Mouse (Mus musculus) CH12.LX (cell line): ENCODE results near the gene Gm17949. TPM values are rescaled to one million over a fixed set of nuclear protein-coding genes. Genes with fewer than 3 reads are reported as not detected.

Experiments used
- DNase-seq: peaks from one replicate; pipeline ENCODE4 v3.0.0-alpha.2; 2013; ENCODE audit errors: extremely low read depth
- H3K27ac ChIP-seq: 2 replicates; pipeline ENCODE4 v1.5.1; 2012; ENCODE audit warnings: low read depth, mild to moderate bottlenecking, control low read depth, moderate library complexity; ENCODE audit not compliant: insufficient read depth
- H3K27me3 ChIP-seq: replicated peaks from 2 replicates; pipeline ENCODE3; 2012; ENCODE audit warnings: inconsistent platforms
- H3K36me3 ChIP-seq, 2 experiments: replicated peaks in 1 of 2; 2 replicates each; pipeline versions ENCODE3 to v1.6.1; 2012; ENCODE audit warnings: inconsistent platforms in 1 of 2, low read length in 1 of 2, mild to moderate bottlenecking in 1 of 2, mixed read lengths in 1 of 2, moderate library complexity in 1 of 2; ENCODE audit not compliant: control insufficient read depth in 1 of 2, insufficient read depth in 1 of 2
- H3K4me1 ChIP-seq, 2 experiments: 2 replicates each; pipeline ENCODE4 v1.6.1; 2012; ENCODE audit warnings: inconsistent platforms in 1 of 2, moderate library complexity in 1 of 2; ENCODE audit not compliant: insufficient read depth in 2 of 2, control insufficient read depth in 1 of 2
- H3K4me2 ChIP-seq: 2 replicates; pipeline ENCODE4 v1.6.1; 2012; ENCODE audit warnings: low read depth, mild to moderate bottlenecking, control low read depth; ENCODE audit not compliant: poor library complexity, insufficient read depth, severe bottlenecking
- H3K4me3 ChIP-seq, 3 experiments: fragments of 150-350 bp in 1 of 3; sonication (generic) in 1 of 3; replicated peaks in 1 of 3; 2 replicates each; pipeline versions ENCODE3 to v1.5.1; 2011 to 2012; ENCODE audit warnings: low read depth in 2 of 3, low read length in 2 of 3, mild to moderate bottlenecking in 2 of 3, moderate library complexity in 2 of 3, control low read depth in 1 of 3, improper control_type of control experiment in 1 of 3, inconsistent platforms in 1 of 3, mixed read lengths in 1 of 3; ENCODE audit not compliant: poor library complexity in 1 of 3
- H3K79me2 ChIP-seq: replicated peaks from 2 replicates; pipeline ENCODE4 v1.6.1; 2012; ENCODE audit warnings: mild to moderate bottlenecking, moderate library complexity; ENCODE audit not compliant: control insufficient read depth, poor library complexity, insufficient read depth, severe bottlenecking; ENCODE audit errors: extremely low read depth
- H3K9ac ChIP-seq: 2 replicates; pipeline ENCODE4 v1.6.1; 2012; ENCODE audit warnings: low read depth, mild to moderate bottlenecking, control low read depth, moderate library complexity; ENCODE audit not compliant: insufficient read depth
- H3K9me3 ChIP-seq: replicated peaks from 2 replicates; pipeline ENCODE3; 2012; ENCODE audit warnings: low read length, inconsistent platforms, mixed read lengths
- BHLHE40 ChIP-seq: IDR thresholded peaks from 2 replicates; pipeline ENCODE4 v1.6.1; 2011; ENCODE audit warnings: mild to moderate bottlenecking, low read depth, low read length, improper control_type of control experiment
- EP300 ChIP-seq: IDR thresholded peaks from 2 replicates; pipeline ENCODE4 v1.6.1; 2011; ENCODE audit warnings: low read length, improper control_type of control experiment
- GABPA ChIP-seq: IDR thresholded peaks from 2 replicates; pipeline ENCODE4 v1.6.1; 2012; ENCODE audit warnings: low read depth, low read length, improper control_type of control experiment, inconsistent platforms; ENCODE audit not compliant: insufficient replicate concordance
- IRF4 ChIP-seq: IDR thresholded peaks from 2 replicates; pipeline ENCODE4 v1.6.1; 2014; ENCODE audit warnings: low read depth, mild to moderate bottlenecking, inconsistent platforms, low read length, improper control_type of control experiment
- JUN ChIP-seq: IDR thresholded peaks from 2 replicates; pipeline ENCODE4 v1.6.1; 2011; ENCODE audit warnings: low read depth, mild to moderate bottlenecking, low read length, improper control_type of control experiment, moderate library complexity; ENCODE audit not compliant: insufficient read depth
- MAZ ChIP-seq: IDR thresholded peaks from 2 replicates; pipeline ENCODE4 v1.6.1; 2012; ENCODE audit warnings: low read depth, mild to moderate bottlenecking, inconsistent platforms, low read length, improper control_type of control experiment, moderate library complexity
- MYC ChIP-seq: IDR thresholded peaks from 2 replicates; pipeline ENCODE4 v1.6.1; 2011; ENCODE audit warnings: low read depth, mild to moderate bottlenecking, improper control_type of control experiment, low read length
- POLR2A ChIP-seq: IDR thresholded peaks from 2 replicates; pipeline ENCODE4 v1.6.1; 2011; ENCODE audit warnings: low read depth, mild to moderate bottlenecking, improper control_type of control experiment, low read length
- SIN3A ChIP-seq: IDR thresholded peaks from 2 replicates; pipeline ENCODE4 v1.6.1; 2012; ENCODE audit warnings: low read length, improper control_type of control experiment, inconsistent platforms
- SMC3 ChIP-seq: IDR thresholded peaks from 2 replicates; pipeline ENCODE4 v1.6.1; 2011; ENCODE audit warnings: low read depth, low read length, improper control_type of control experiment
- USF1 ChIP-seq: IDR thresholded peaks from 2 replicates; pipeline ENCODE4 v1.6.1; 2014; ENCODE audit warnings: low read depth, mild to moderate bottlenecking, inconsistent platforms, low read length, improper control_type of control experiment
- ZC3H11A ChIP-seq: IDR thresholded peaks from 2 replicates; pipeline ENCODE4 v1.6.1; 2012; ENCODE audit warnings: low read depth, mild to moderate bottlenecking, inconsistent platforms, low read length, improper control_type of control experiment
- ZMIZ1 ChIP-seq: IDR thresholded peaks from 2 replicates; pipeline ENCODE4 v1.6.1; 2012; ENCODE audit warnings: low read depth, mild to moderate bottlenecking, inconsistent platforms, low read length, improper control_type of control experiment
- ZNF384 ChIP-seq: IDR thresholded peaks from 2 replicates; pipeline ENCODE4 v1.6.1; 2012; ENCODE audit warnings: low read depth, low read length, improper control_type of control experiment, inconsistent platforms
- dilution Hi-C: fragments of 300-500 bp; cut with MboI; formaldehyde crosslinking; loops from 2 replicates; pipeline ENCODE4 v1.14.3; 2020; ENCODE audit warnings: low sequenced_read_pairs; ENCODE audit not compliant: extremely low pct_unique_long_range_greater_than_20kb, extremely low pct_ligation_motif_present
- in situ Hi-C: fragments of 300-500 bp; cut with MboI; formaldehyde crosslinking; loops from 3 replicates; pipeline ENCODE4 v1.14.3; 2019; ENCODE audit warnings: low sequenced_read_pairs, low pct_ligation_motif_present, low pct_unique_long_range_greater_than_20kb, mixed read lengths
- polyA plus RNA-seq: library from polyadenylated mRNA; unstranded; fragments of >175 nt; gene quantifications from 2 replicates; pipeline ENCODE4 v1.2.1, GENCODE M21; 2012; ENCODE audit warnings: low read depth; ENCODE audit not compliant: insufficient read length
- total RNA-seq, 2 experiments: library from RNA; depleted of rRNA; stranded (reverse); fragments of 300-350 nt in 1 of 2; fragments of >200 nt in 1 of 2; gene quantifications; 2 replicates each; pipeline ENCODE4 v1.2.3; 2012 to 2014

Gene Gm17949
- total and polyA plus RNA-seq, 3 experiments, result not detected

- TF ChIP-seq MAZ (0 out of 2 replicates have a peak, but pooled peaks have one; percentile 34), MYC (peak; percentile 84), GABPA (no peak), ZNF384 (no peak), SIN3A (peak; percentile 83), ZC3H11A (peak; percentile 41; the same call in 1 of the 2 replicates), BHLHE40 (peak; percentile 91)
Measured at GRCm38 (mm10) chr17:56997029-56997667, 14.1 kb upstream of the Gm17949 start, which contains the start of gene Alkbh7 (continued).

- dilution Hi-C loops (no loop called here), in situ Hi-C loops (loop anchor here (10.0 kb wide), 2 partner anchors 205 to 335 kb away; no protein-coding TSS in a partner anchor)
- Histone ChIP-seq H3K4me3 (no peak overlapping the region), H3K79me2 (no peaks in the 10 kb centered on the region), H3K9ac (no peak overlapping the region), H3K27ac (no peak overlapping the region), H3K4me1 (peaks cover 4 to 33% of the 10 kb centered on the region in 2 experiments; a peak in 3 of 4 replicates), H3K4me2 (no peak overlapping the region), H3K9me3 (no peaks in the 10 kb centered on the region), H3K36me3 (peaks cover 49 to 85% of the 10 kb centered on the region in 2 experiments), H3K27me3 (no peaks in the 10 kb centered on the region)
- TF ChIP-seq MYC, result no peak
- TF ChIP-seq BHLHE40, result 0 out of 2 replicates have a peak, but pooled peaks have one; percentile 26
- no peak for DNase-seq
Measured at GRCm38 (mm10) chr17:56999414-56999813, 11.9 kb upstream of the Gm17949 start.

GRCm38 (mm10) chr17:56999968-57000609 is 11.2 kb upstream of the Gm17949 start, which contains the start of gene Pspn:
Gene Pspn, minus strand, starts transcription at chr17:57000018.
- peaks cover 4 to 33% of the 10 kb centered on the region in 2 experiments; a peak in 3 of 4 replicates for H3K4me1 ChIP-seq
- in situ Hi-C loops (loop anchor here (10.0 kb wide), 2 partner anchors 205 to 335 kb away; no protein-coding TSS in a partner anchor), dilution Hi-C loops (no loop called here)
- TF ChIP-seq USF1, result no peak
- TF ChIP-seq SMC3, result no peak
- TF ChIP-seq MAZ, result no peak
- TF ChIP-seq IRF4, result no peak
- no peak for TF ChIP-seq JUN
- TF ChIP-seq EP300, result no peak
- TF ChIP-seq POLR2A, result no peak
- TF ChIP-seq ZMIZ1, result no peak
- no peaks in the 10 kb centered on the region for H3K27me3 ChIP-seq
- no peaks in the 10 kb centered on the region for H3K9me3 ChIP-seq
- H3K4me2 ChIP-seq, result no peak within 1 kb of the TSS
- no peaks in the 10 kb centered on the region for H3K79me2 ChIP-seq
- H3K27ac ChIP-seq, result no peak within 1 kb of the TSS
- DNase-seq, result no peak
- no peak within 1 kb of the TSS for H3K4me3 ChIP-seq
- peaks cover 50 to 84% of the 10 kb centered on the region in 2 experiments for H3K36me3 ChIP-seq
- H3K9ac ChIP-seq, result no peak within 1 kb of the TSS
